Mouse (Mus musculus) Patski (cell line): ENCODE data around the gene Mta3. TPM values are rescaled to one million over a fixed set of nuclear protein-coding genes. Genes with fewer than 3 reads are reported as not detected.

Experiments used
- ATAC-seq: fragments of 100-300 bp; one replicate; pipeline ENCODE4 v1.8.0; 2021
- CTCF ChIA-PET: fragments of 350-600 bp; sonication (Branson Sonifier 250); formaldehyde crosslinking; loops from one replicate; lab custom pipeline; 2022; ENCODE audit warnings: inconsistent platforms; lab: Charles Lee
- POLR2A ChIA-PET: fragments of 350-600 bp; sonication (Branson Sonifier 250); formaldehyde crosslinking; loops from one replicate; lab custom pipeline; 2022; ENCODE audit warnings: antibody characterized with exemption, inconsistent platforms; lab: Charles Lee
- DNase-seq: peaks from one replicate; pipeline ENCODE4 v3.0.0-alpha.2; 2011; ENCODE audit warnings: low read depth, low spot score
- H3K27me3 ChIP-seq: fragments of 371-371 bp; one replicate; pipeline ENCODE4 v1.5.1; 2021
- CTCF ChIP-seq: fragments of 100-300 bp; IDR thresholded peaks from one replicate; pipeline ENCODE4 v1.5.1; 2021
- in situ Hi-C: fragments of 300-500 bp; cut with MboI; formaldehyde crosslinking; loops from 3 replicates; pipeline ENCODE4 v1.11.1; 2018; ENCODE audit warnings: low pct_unique_long_range_greater_than_20kb, mixed read lengths
- polyA plus RNA-seq: library from polyadenylated mRNA; unstranded; gene quantifications from one replicate; pipeline ENCODE4 v1.2.3, GENCODE M21; 2021

The Mta3 gene
- polyA plus RNA-seq, 1 experiment from 2014 or later, result 50.7 TPM

DNA sequence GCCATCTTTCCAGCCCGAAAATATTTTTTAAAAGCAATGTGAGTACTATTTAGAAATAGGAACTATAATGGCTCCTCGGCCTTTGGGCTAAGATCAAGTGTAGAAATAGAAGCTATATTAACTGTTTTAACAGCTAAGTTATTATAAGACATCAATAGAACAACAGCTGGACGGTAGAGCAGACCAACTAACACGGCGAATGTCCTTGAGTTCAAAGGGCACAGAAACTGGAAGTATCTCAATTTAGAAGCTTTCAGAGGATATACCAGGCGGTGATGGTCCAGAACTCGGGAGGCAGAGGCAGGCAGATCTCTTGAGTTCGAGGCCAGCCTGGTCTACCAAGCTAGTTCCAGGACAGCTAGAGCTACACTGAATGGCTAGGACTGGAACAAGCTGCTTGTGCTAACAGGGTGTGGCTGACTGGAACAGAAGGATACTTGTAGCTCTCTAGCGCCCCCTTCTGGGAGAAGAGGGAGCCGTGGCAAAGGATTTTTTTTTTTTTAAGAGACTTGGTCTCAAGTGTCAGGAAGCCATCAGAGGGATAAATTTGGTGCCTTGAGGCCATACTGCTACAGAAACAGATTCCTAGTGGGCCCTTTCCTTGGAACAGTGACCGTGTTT is 101.9 kb downstream of the Mta3 start:
- TF ChIP-seq CTCF, result peak; percentile 82
- POLR2A ChIA-PET, result interaction anchor here (0.6 kb wide), 1 partner anchor 9 kb away, joined by 4 read pairs; no protein-coding TSS in a partner anchor
- in situ Hi-C loops, result loop anchor here (25.0 kb wide), 1 partner anchor 771 kb away; no protein-coding TSS in a partner anchor

DNA sequence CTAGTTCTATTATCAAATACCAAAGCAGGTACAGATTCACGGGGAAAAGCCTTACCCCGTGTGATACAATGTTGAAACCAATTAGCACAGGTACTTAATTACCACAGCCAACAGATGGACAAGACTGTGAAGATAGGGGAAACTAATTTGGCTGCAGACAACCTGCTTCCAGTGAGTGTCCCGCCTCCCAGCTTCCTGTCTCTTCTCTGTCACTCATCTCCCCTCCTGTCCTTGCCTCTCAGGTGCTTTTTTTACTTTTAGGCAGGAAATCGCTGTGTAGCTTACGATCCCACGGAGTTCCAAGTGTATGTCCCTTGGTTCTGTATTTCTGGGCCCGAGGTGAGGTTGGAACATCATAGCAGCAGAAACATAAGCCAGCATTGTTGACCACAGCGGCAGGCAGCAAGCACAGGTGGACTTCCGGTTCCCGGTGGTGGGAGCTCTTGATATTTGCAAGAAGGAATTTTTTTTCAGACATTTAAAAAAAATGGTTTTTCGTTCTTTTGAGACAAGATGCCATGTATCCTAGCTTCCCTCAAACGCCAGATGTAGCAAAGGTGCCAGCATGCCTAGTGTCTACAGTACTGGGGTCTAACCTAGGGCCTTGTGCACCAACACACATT is 102.6 kb downstream of the Mta3 start:
- DNase-seq (no peak), ATAC-seq (no peak)
- ChIA-PET CTCF (interaction anchor here (0.8 to 2.2 kb wide), 8 partner anchors 9 to 176 kb away, joined by 3 to 11 read pairs (median 4); no protein-coding TSS in a partner anchor), POLR2A (no interaction called here)
- H3K27me3 ChIP-seq, result no peaks in the 10 kb centered on the region
- no peak for TF ChIP-seq CTCF
- in situ Hi-C loops, result loop anchor here (25.0 kb wide), 1 partner anchor 771 kb away; no protein-coding TSS in a partner anchor

More for the DNA sequence above, 101.9 kb downstream of the Mta3 start:
- DNase-seq (no peak), ATAC-seq (no peak)
- CTCF ChIA-PET, result interaction anchor here (0.8 to 2.2 kb wide), 8 partner anchors 9 to 175 kb away, joined by 3 to 11 read pairs (median 4); no protein-coding TSS in a partner anchor
- H3K27me3 ChIP-seq, result no peaks in the 10 kb centered on the region

DNA sequence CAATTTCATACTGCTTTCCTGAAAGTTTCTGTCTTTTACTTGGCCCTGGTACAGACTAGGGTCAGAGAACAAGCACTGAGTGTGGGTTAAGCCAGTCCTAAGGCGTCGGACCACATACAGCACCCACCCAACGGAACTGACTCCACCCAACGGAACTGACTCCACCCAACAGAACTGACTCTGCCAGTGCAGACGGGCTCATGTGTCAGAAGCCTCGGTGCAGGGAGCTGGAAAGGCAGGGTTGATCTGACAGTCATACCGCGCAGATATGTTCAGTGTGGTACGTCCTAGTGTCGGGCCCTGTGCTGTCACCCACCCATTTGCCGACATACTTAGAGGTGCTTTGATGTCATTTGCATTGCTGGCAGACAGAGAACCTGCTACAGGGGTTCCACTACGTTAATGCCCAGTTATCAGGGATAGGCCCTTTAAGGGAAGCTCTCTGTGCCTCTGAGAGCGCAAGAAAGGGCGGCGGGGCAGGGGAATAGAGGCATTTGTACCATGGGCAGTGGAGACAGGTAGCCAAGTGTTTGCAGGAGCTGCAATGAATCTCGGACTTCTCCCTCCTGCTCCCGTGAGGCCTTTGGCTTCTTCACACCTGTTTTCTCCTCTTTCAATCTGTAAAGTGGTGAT is 103.3 kb downstream of the Mta3 start:
- ATAC-seq, result no peak
- ChIA-PET CTCF (interaction anchor here (1.0 to 2.2 kb wide), 2 partner anchors 11 to 40 kb away, joined by 3 to 11 read pairs; no protein-coding TSS in a partner anchor), POLR2A (no interaction called here)
- DNase-seq, result no peak
- in situ Hi-C loops, result loop anchor here (25.0 kb wide), 1 partner anchor 772 kb away; no protein-coding TSS in a partner anchor
- no peak for TF ChIP-seq CTCF
- no peaks in the 10 kb centered on the region for H3K27me3 ChIP-seq

DNA sequence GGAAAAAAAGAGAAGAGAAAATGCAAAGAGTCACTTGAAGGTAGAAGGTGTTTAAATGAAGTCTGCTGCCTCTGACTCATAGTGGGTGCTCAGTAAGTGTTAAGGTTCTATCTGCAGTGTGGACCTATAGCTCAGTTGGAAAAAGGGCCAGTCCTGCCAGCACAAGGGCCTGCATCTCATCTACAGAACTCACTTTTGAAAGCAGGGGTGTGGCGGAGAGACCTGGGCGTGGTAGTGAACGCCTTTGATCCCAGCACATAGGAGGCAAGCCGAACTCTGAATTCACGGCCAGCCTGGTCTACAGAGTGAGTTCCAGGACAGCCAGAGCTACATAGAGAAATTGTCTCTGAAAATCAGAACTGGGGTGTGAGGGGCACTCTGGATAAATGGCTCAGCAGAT is 104.3 kb downstream of the Mta3 start:
- no peaks in the 10 kb centered on the region for H3K27me3 ChIP-seq
- DNase-seq, result no peak
- no peak for TF ChIP-seq CTCF
- ChIA-PET CTCF (interaction anchor here (1.0 kb wide), 1 partner anchor 40 kb away, joined by 3 read pairs; no protein-coding TSS in a partner anchor), POLR2A (no interaction called here)
- in situ Hi-C loops, result loop anchor here (25.0 kb wide), 1 partner anchor 773 kb away; no protein-coding TSS in a partner anchor
- no peak for ATAC-seq

DNA sequence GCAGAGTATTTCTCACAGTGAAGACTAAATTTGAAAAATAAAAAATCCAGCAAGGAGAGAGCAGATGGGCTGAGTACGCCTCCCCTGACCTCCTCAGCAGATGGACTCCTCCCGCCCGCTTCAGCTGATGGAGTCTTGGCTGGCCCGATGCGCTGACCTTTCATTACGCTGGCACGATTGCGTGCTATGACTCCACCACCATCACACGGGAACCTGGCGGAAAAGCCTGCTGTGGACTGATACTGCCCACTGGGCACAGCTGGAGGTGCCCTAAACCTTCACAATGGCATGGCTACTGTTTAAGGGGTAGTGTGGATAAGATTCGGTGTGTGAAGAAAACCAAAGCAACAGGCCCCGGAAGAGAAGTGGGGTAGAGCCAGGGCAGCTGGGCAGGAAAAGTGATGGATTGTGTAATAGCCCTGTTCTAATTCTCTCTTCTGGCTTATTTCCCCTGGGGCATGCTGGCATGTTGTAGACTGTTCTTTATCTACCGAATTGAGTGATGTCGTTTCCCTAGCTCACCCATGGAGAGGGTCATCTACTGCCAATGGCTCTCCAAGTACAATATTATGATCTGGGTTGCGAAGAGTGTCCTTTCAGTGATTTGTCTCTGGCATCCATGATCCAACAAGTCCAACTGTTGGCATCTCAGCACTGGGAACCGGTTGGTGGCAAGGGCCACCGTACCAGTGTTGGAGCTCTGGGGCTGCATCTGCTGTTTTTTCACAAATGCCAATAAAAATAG is 106.4 kb downstream of the Mta3 start:
- ChIA-PET CTCF (no interaction called here), POLR2A (no interaction called here)
- H3K27me3 ChIP-seq, result no peaks in the 10 kb centered on the region
- no peak for TF ChIP-seq CTCF
- no peak for ATAC-seq
- in situ Hi-C loops, result loop anchor here (25.0 kb wide), 1 partner anchor 775 kb away; no protein-coding TSS in a partner anchor
- DNase-seq, result no peak

DNA sequence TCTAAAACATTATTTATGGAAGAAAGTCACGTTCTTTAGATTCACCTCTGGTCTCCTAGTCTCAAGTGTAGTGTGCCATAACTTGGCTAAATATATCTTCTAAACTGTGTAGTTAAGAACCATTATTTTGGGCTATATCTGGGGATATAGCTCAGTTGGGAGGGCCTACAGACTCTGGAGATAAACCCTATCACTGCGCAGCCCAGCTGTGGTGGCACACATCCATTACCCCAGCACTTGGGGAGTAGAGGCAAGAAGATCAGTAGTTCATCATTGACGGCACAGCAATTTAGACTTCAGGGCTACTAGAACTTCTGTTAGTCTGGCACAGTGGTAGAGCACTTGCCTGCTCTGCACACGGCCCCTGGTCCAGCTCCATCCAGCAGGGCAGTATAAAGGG is 107.1 kb downstream of the Mta3 start:
- POLR2A ChIA-PET, result no interaction called here
- no peak for TF ChIP-seq CTCF

DNA sequence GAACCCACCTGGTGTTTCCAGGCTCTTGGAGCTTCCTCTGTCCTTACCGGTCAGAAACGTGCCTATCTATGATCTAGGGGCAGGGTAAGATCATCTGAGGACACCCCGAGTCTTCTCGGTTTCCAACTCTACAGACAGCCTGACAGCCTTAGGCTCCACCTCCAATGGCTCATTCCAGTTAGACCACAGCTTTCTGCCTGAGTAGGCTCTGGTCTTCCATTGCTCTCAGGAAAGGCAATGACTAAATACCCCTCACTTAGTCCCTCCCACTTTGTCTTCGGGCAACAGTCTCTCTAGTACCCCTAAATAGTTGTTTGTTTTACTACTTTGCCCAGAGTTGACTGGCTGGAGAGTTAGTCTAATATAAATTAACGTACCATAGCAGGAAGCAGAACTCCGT is 111.0 kb downstream of the Mta3 start:
- ATAC-seq, result peak; percentile 89
- CTCF ChIA-PET, result interaction anchor here (1.4 kb wide), 1 partner anchor 9 kb away, joined by 5 read pairs; no protein-coding TSS in a partner anchor
- in situ Hi-C loops, result loop anchor here (25.0 kb wide), 1 partner anchor 780 kb away; no protein-coding TSS in a partner anchor
- TF ChIP-seq CTCF, result no peak
- DNase-seq, result peak; percentile 25
- POLR2A ChIA-PET, result no interaction called here
- no peaks in the 10 kb centered on the region for H3K27me3 ChIP-seq

More for the DNA sequence above, 107.1 kb downstream of the Mta3 start:
- in situ Hi-C loops, result loop anchor here (25.0 kb wide), 1 partner anchor 776 kb away; no protein-coding TSS in a partner anchor
- ATAC-seq, result no peak
- CTCF ChIA-PET, result no interaction called here
- DNase-seq, result no peak
- no peaks in the 10 kb centered on the region for H3K27me3 ChIP-seq

DNA sequence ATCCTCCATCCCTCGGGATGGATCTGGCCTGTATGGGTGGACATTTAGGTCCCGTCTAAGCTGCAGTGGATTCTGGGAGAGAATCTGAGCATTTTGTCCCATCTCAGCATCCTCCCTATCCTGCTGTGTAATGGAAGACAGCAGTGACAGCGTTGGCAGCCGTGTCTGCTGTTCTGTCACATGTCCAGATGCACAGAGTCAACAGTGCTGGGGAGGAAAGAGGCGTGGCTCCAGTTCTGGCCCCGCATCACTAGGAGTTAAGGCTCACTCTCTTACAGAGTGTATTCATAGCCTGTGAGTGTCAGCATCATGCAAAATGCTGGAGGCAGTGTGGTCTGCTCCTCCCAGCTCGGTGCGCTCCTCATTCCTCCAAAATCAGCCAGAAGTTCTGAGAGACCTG is 113.5 kb downstream of the Mta3 start:
- no peaks in the 10 kb centered on the region for H3K27me3 ChIP-seq
- DNase-seq (no peak), ATAC-seq (no peak)
- no peak for TF ChIP-seq CTCF
- POLR2A ChIA-PET, result no interaction called here
- in situ Hi-C loops, result loop anchor here (25.0 kb wide), 1 partner anchor 782 kb away; no protein-coding TSS in a partner anchor
- CTCF ChIA-PET, result interaction anchor here (1.4 kb wide), 1 partner anchor 9 kb away, joined by 5 read pairs; no protein-coding TSS in a partner anchor

DNA sequence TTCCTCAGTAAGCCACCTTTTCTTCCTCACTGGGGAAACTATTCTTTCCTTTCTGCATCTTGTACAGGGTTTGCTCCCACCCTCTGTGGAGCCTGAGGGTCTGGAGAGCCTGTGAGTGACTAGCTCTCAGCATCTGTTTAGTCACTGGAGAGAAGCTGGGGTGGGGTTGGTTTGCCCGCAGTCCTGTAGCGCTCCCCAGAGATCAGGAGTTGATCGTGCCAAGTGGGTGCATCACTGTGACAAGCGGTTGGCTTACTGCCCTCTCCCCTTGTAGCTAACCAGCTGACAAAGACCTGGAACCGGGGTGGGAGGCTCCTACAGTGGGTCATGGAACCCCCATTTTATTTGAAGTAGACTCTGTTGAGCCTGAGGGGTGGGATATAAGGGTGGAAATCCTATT is 114.7 kb downstream of the Mta3 start:
- no peak for DNase-seq
- no peak for ATAC-seq
- CTCF ChIA-PET, result interaction anchor here (1.2 to 1.5 kb wide), 3 partner anchors 8 to 28 kb away, joined by 3 to 5 read pairs (median 4); no protein-coding TSS in a partner anchor
- H3K27me3 ChIP-seq, result no peaks in the 10 kb centered on the region
- in situ Hi-C loops, result loop anchor here (25.0 kb wide), 1 partner anchor 783 kb away; no protein-coding TSS in a partner anchor
- TF ChIP-seq CTCF, result no peak
- POLR2A ChIA-PET, result no interaction called here
